Mouse (Mus musculus) CD8-positive naive resting alpha-beta T cell, adult 57 days (primary cell): ENCODE measurements around the gene Klrc2. TPM values are rescaled to one million over a fixed set of nuclear protein-coding genes. Genes with fewer than 3 reads are reported as not detected.

Experiments
- total RNA-seq: library from RNA; stranded (reverse); gene quantifications from one replicate; pipeline ENCODE4 v1.2.4, GENCODE M21; 2023

Klrc2 gene
- total RNA-seq = 0.15 TPM

GRCm38 (mm10) chr6:129660589-129660988 lies at the start of gene Klrc2:
TSS of gene Klrc2 (minus strand) at chr6:129660689.

GRCm38 (mm10) chr6:129678873-129679272 lies 18.4 kb upstream of the Klrc2 start, which contains the start of gene Klrc1:
TSS of gene Klrc1 (minus strand) at chr6:129678973.

GRCm38 (mm10) chr6:129643237-129643636 lies 17.3 kb downstream of the Klrc2 start, which contains the start of gene Klrc3:
TSS of gene Klrc3 (minus strand) at chr6:129643337.

GRCm38 (mm10) chr6:129623735-129624134 lies 36.8 kb downstream of the Klrc2 start, which contains the start of gene Klrk1:
TSS of gene Klrk1 (minus strand) at chr6:129623864.

Other genes with a start within 250 kb of the Klrc2 start
- gene Clec1a, start 208.7 kb downstream of the Klrc2 start, total RNA-seq = not detected
- not detected for gene Olr1, start 153.5 kb downstream of the Klrc2 start, total RNA-seq
- gene Tmem52b, start 148.1 kb downstream of the Klrc2 start, total RNA-seq = not detected
- 14.5 TPM for gene Gabarapl1, start 127.5 kb downstream of the Klrc2 start, total RNA-seq
- 0.77 TPM for gene Klre1, start 82.8 kb downstream of the Klrc2 start, total RNA-seq
- gene Klrd1, start 68.9 kb downstream of the Klrc2 start, total RNA-seq = 205 TPM
- gene Klrk1, start 36.8 kb downstream of the Klrc2 start, total RNA-seq = 2.4 TPM
- not detected for gene Klrc3, start 17.4 kb downstream of the Klrc2 start, total RNA-seq
- 1.3 TPM for gene Klrc1, start 18.3 kb upstream of the Klrc2 start, total RNA-seq
- gene Klri1, start 56.4 kb upstream of the Klrc2 start, total RNA-seq = 1.1 TPM
- 0.49 TPM for gene Klri2, start 79.8 kb upstream of the Klrc2 start, total RNA-seq
- not detected for gene Gm156, start 123.6 kb upstream of the Klrc2 start, total RNA-seq
- gene Gm17631, start 202.0 kb upstream of the Klrc2 start, total RNA-seq = not detected
- 1.5 TPM for gene Klra17, start 216.0 kb upstream of the Klrc2 start, total RNA-seq